In genomic region chr10:37694041-37694690, GRCm38 (mm10) we compare ENCODE assay signal across 22 mouse cellular contexts.
DNase-seq lines count a peak whose midpoint lies in the region; ATAC-seq lines count a peak whose summit lies in the region.
"Had no signal": no experiment of that assay in that cellular context is flagged by ENCODE, and none has a peak within 500 bp of the region (broad histone marks: within the 10 kb centered on the region; RNA-seq: fewer than 3 reads in every experiment).

No protein-coding gene starts in this region.

- ATAC-seq in neural tube, embryonic 15.5 days (ENCODE audit: low FRiP score), result peak; percentile 61
- ATAC-seq: CD4-positive, CD25-positive, alpha-beta regulatory T cell, adult 4 months had no signal

- 28% methylated on average over 7 of the region's 7 CpGs for WGBS in neural tube, embryonic 15.5 days

- no peaks in the 10 kb centered on the region for H3K27me3 ChIP-seq in neural tube, embryonic 15.5 days (replicated peaks)
- H3K27me3 ChIP-seq: lung, embryonic 15.5 days had no signal

- no peak overlapping the region for H3K27ac ChIP-seq in neural tube, embryonic 15.5 days (replicated peaks)
- H3K27ac ChIP-seq: limb, embryonic 10.5 days; lung, embryonic 15.5 days; macrophage had no signal

- H3K4me3 ChIP-seq in neural tube, embryonic 15.5 days (replicated peaks), result no peak overlapping the region
- H3K4me3 ChIP-seq: erythroblast, embryonic 14.5 days; limb, embryonic 10.5 days; lung, embryonic 15.5 days had no signal

- no peak overlapping the region for H3K9ac ChIP-seq in neural tube, embryonic 15.5 days (replicated peaks)
- H3K9ac ChIP-seq: lung, embryonic 15.5 days had no signal

- H3K4me2 ChIP-seq in neural tube, embryonic 15.5 days, result no peak overlapping the region
- H3K4me2 ChIP-seq: heart, embryonic 11.5 days; liver, embryonic 11.5 days; lung, embryonic 15.5 days had no signal

- H3K9me3 ChIP-seq in neural tube, embryonic 15.5 days (replicated peaks), result no peaks in the 10 kb centered on the region
- H3K9me3 ChIP-seq: G1E; limb, embryonic 10.5 days; lung, embryonic 15.5 days had no signal

- peak; percentile 17 to 22 for DNase-seq in cerebellum, postnatal 10 days
- no peak for DNase-seq in cerebellum, adult 11-12 months
- DNase-seq in layer of hippocampus, adult 9-10 months (ENCODE audit: low spot score), result peak; percentile 24
- DNase-seq in layer of hippocampus, postnatal 25 days (ENCODE audit: extremely low spot score in 1 of 2, low spot score in 1 of 2), result no peak
- peak; percentile 13 to 45 for DNase-seq in layer of hippocampus, postnatal 14 days (ENCODE audit: low spot score in 2 of 2)
- DNase-seq in frontal cortex, postnatal 25 days (ENCODE audit: low spot score in 2 of 2), result no peak
- no peak for DNase-seq in frontal cortex, postnatal 14 days (ENCODE audit: low spot score in 2 of 2)
- DNase-seq: cerebellum, postnatal 36 days; heart, postnatal 4 days; kidney, adult 11 months; kidney, postnatal 14 days; retina, postnatal 1 day; thymus, postnatal 4 days had no signal

- H3K4me1 ChIP-seq in neural tube, embryonic 15.5 days, result peaks cover 6% of the 10 kb centered on the region
- H3K4me1 ChIP-seq: limb, embryonic 10.5 days; lung, embryonic 15.5 days had no signal

- H3K36me3 ChIP-seq in neural tube, embryonic 15.5 days, result no peaks in the 10 kb centered on the region
- H3K36me3 ChIP-seq: G1E; limb, embryonic 10.5 days; lung, embryonic 15.5 days had no signal

Comparison
In these comparisons a context has a peak if more than half of its experiments do, and no peak if none do; other contexts are left out.
1. DNase-seq: peak in cerebellum, postnatal 10 days (2 of 2), layer of hippocampus, adult 9-10 months (single experiment) and layer of hippocampus, postnatal 14 days (2 of 2); none in cerebellum, adult 11-12 months (single experiment), layer of hippocampus, postnatal 25 days (0 of 2), frontal cortex, postnatal 25 days (0 of 2) and frontal cortex, postnatal 14 days (0 of 2).